Mouse (Mus musculus): ENCODE data around the gene Ncor2.

DNA sequence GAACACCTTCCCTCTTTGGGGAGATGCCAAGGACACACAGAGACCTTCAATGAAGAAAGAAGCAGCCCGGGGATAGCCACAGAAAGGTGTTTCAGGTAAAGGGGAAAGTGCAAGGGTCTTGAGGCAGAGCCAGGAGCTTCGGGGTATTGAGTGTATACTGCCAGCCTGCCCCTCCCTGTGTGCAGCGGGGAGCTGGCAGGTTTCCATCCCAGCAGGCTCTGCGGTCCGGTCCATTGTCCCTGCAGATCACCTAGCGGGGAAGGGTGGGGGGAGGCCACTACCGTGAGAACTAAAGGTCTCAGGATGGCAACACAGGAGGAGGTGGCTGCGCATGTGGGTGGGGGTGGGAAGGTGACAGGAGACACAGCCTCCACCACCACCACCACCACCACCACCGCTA lies 12.6 kb upstream of the Ncor2 start:
- no peak for TF ChIP-seq POLR2A (IDR thresholded peaks at IDR 0.05; ENCODE audit: low read depth, low read length)
- no peak for TF ChIP-seq CTCF (IDR thresholded peaks at IDR 0.05; ENCODE audit: extremely low read depth, insufficient read length, insufficient replicate concordance, low read depth, low read length)
